Mouse (Mus musculus): Measurements from ENCODE around the gene Ccdc107. TPM values are rescaled to one million over a fixed set of nuclear protein-coding genes. Genes with fewer than 3 reads are reported as not detected.

Gene Ccdc107
- total and polyA plus RNA-seq, 3 experiments: 30.5 to 63.1 (median 33.4) TPM

- H3K4me2 ChIP-seq (ENCODE audit: insufficient read depth, low read depth, poor library complexity, severe bottlenecking): peak overlapping the region; percentile 84
- dilution Hi-C loops (cut with MboI; ENCODE audit: extremely low pct_ligation_motif_present, extremely low pct_unique_long_range_greater_than_20kb, low sequenced_read_pairs): no loop called here
Measured at GRCm38 (mm10) chr4:43478534-43478858, 14.2 kb upstream of the Ccdc107 start.

GRCm38 (mm10) chr4:43478906-43479832 lies 13.5 kb upstream of the Ccdc107 start:
- Histone ChIP-seq H3K27me3 (replicated peaks) (no peaks in the 10 kb centered on the region), H3K4me2 (ENCODE audit: insufficient read depth, low read depth, poor library complexity, severe bottlenecking) (peak overlapping the region; percentile 84), H3K4me1 (ENCODE audit: control insufficient read depth in 1 of 2, insufficient read depth in 2 of 2) (peaks cover 16 to 56% of the 10 kb centered on the region in 2 experiments), H3K9me3 (replicated peaks; ENCODE audit: low read length) (no peaks in the 10 kb centered on the region), H3K9ac (ENCODE audit: insufficient read depth, low read depth) (peak overlapping the region; percentile 26), H3K36me3 (replicated peaks in 1 of 2; ENCODE audit: control insufficient read depth in 1 of 2, insufficient read depth in 1 of 2, low read length in 1 of 2) (no peaks in the 10 kb centered on the region), H3K27ac (ENCODE audit: insufficient read depth, low read depth) (peak overlapping the region; percentile 63; the same call in 1 of the 2 replicates), H3K79me2 (replicated peaks; ENCODE audit: control insufficient read depth, extremely low read depth, insufficient read depth, poor library complexity, severe bottlenecking) (no peaks in the 10 kb centered on the region), H3K4me3 (replicated peaks in 1 of 3; ENCODE audit: low read depth in 2 of 3, low read length in 2 of 3, poor library complexity in 1 of 3) (peak overlapping the region; percentile 44 to 58 (median 47))
- in situ Hi-C loops (cut with MboI; ENCODE audit: low pct_ligation_motif_present, low pct_unique_long_range_greater_than_20kb, low sequenced_read_pairs) (no loop called here), dilution Hi-C loops (cut with MboI; ENCODE audit: extremely low pct_ligation_motif_present, extremely low pct_unique_long_range_greater_than_20kb, low sequenced_read_pairs) (no loop called here)
- DNase-seq (ENCODE audit: extremely low read depth): peak; percentile 89
- TF ChIP-seq JUN (IDR thresholded peaks at IDR 0.05; ENCODE audit: insufficient read depth, low read depth, low read length) (no peak), EP300 (IDR thresholded peaks at IDR 0.05; ENCODE audit: low read length) (no peak), GABPA (IDR thresholded peaks at IDR 0.05; ENCODE audit: insufficient replicate concordance, low read depth, low read length) (no peak), USF2 (conservative IDR thresholded peaks at IDR 0.05; ENCODE audit: low read depth, low read length) (no peak), USF1 (IDR thresholded peaks at IDR 0.05; ENCODE audit: low read depth, low read length) (no peak), JUND (conservative IDR thresholded peaks at IDR 0.05; ENCODE audit: low read depth, low read length) (no peak), E2F4 (IDR thresholded peaks at IDR 0.05; ENCODE audit: insufficient replicate concordance, low read depth, low read length) (no peak), NRF1 (IDR thresholded peaks at IDR 0.05; ENCODE audit: low read depth, low read length) (0 out of 2 replicates have a peak, but pooled peaks have one; percentile 25), UBTF (IDR thresholded peaks at IDR 0.05; ENCODE audit: low read depth, low read length) (no peak), MXI1 (IDR thresholded peaks at IDR 0.05; ENCODE audit: low read depth, low read length) (no peak), ETS1 (conservative IDR thresholded peaks at IDR 0.05; ENCODE audit: low read depth, low read length) (no peak), MAX (IDR thresholded peaks at IDR 0.05; ENCODE audit: low read length) (no peak), ELF1 (IDR thresholded peaks at IDR 0.05; ENCODE audit: low read depth, low read length) (no peak), ZNF384 (IDR thresholded peaks at IDR 0.05; ENCODE audit: low read depth, low read length) (no peak), SIN3A (IDR thresholded peaks at IDR 0.05; ENCODE audit: low read length) (no peak), POLR2A (IDR thresholded peaks at IDR 0.05; ENCODE audit: low read depth, low read length) (peak; percentile 29; the same call in 1 of the 2 replicates), MYC (IDR thresholded peaks at IDR 0.05; ENCODE audit: low read depth, low read length) (no peak), NELFE (IDR thresholded peaks at IDR 0.05; ENCODE audit: low read depth, low read length) (no peak), IRF4 (IDR thresholded peaks at IDR 0.05; ENCODE audit: low read depth, low read length) (0 out of 2 replicates have a peak, but pooled peaks have one; percentile 11), KAT2A (IDR thresholded peaks at IDR 0.05; ENCODE audit: insufficient replicate concordance, low read length) (no peak), CHD2 (IDR thresholded peaks at IDR 0.05; ENCODE audit: low read length) (peak; percentile 63), TBP (conservative IDR thresholded peaks at IDR 0.05; ENCODE audit: low read depth, low read length) (0 out of 2 replicates have a peak, but pooled peaks have one; percentile 47), POLR2AphosphoS2 (IDR thresholded peaks at IDR 0.05; ENCODE audit: low read depth, low read length) (no peak), RCOR1 (conservative IDR thresholded peaks at IDR 0.05; ENCODE audit: low read depth, low read length) (no peak), MEF2A (IDR thresholded peaks at IDR 0.05; ENCODE audit: borderline replicate concordance, low read depth, low read length) (no peak), ZKSCAN1 (IDR thresholded peaks at IDR 0.05; ENCODE audit: borderline replicate concordance, low read depth, low read length) (no peak), ZMIZ1 (IDR thresholded peaks at IDR 0.05; ENCODE audit: low read depth, low read length) (no peak), PAX5 (IDR thresholded peaks at IDR 0.05; ENCODE audit: low read length) (no peak), TCF12 (IDR thresholded peaks at IDR 0.05; ENCODE audit: low read depth, low read length) (no peak), HCFC1 (IDR thresholded peaks at IDR 0.05; ENCODE audit: low read depth, low read length) (no peak)

More at GRCm38 (mm10) chr4:43478534-43478858, 14.2 kb upstream of the Ccdc107 start:
- in situ Hi-C loops (cut with MboI; ENCODE audit: low pct_ligation_motif_present, low pct_unique_long_range_greater_than_20kb, low sequenced_read_pairs): no loop called here
- H3K9me3 ChIP-seq (replicated peaks; ENCODE audit: low read length): no peaks in the 10 kb centered on the region
- peak overlapping the region; percentile 26 for H3K9ac ChIP-seq (ENCODE audit: insufficient read depth, low read depth)
- H3K79me2 ChIP-seq (replicated peaks; ENCODE audit: control insufficient read depth, extremely low read depth, insufficient read depth, poor library complexity, severe bottlenecking): no peaks in the 10 kb centered on the region
- H3K4me3 ChIP-seq (replicated peaks in 1 of 3; ENCODE audit: low read depth in 2 of 3, low read length in 2 of 3, poor library complexity in 1 of 3): peak overlapping the region; percentile 44 to 58 (median 53)
- no peak for TF ChIP-seq MYC (IDR thresholded peaks at IDR 0.05; ENCODE audit: low read depth, low read length)
- TF ChIP-seq SIN3A (IDR thresholded peaks at IDR 0.05; ENCODE audit: low read length): peak; percentile 2
- H3K4me1 ChIP-seq (ENCODE audit: control insufficient read depth in 1 of 2, insufficient read depth in 2 of 2): peaks cover 19 to 56% of the 10 kb centered on the region in 2 experiments
- no peaks in the 10 kb centered on the region for H3K36me3 ChIP-seq (replicated peaks in 1 of 2; ENCODE audit: control insufficient read depth in 1 of 2, insufficient read depth in 1 of 2, low read length in 1 of 2)
- H3K27ac ChIP-seq (ENCODE audit: insufficient read depth, low read depth): peak overlapping the region; percentile 63
- no peak for DNase-seq (ENCODE audit: extremely low read depth)
- no peaks in the 10 kb centered on the region for H3K27me3 ChIP-seq (replicated peaks)
